Mouse (Mus musculus) adrenal gland, postnatal 10 days (tissue): Measurements from ENCODE around the gene Supt6. TPM values are rescaled to one million over a fixed set of nuclear protein-coding genes. Genes with fewer than 3 reads are reported as not detected.
A peak's percentile ranks its signal among the peaks of the same experiment; 100 is the strongest.

Source experiments
- DNase-seq: peaks from one replicate; pipeline ENCODE4 v3.0.0; 2021; ENCODE audit warnings: mixed read lengths
- microRNA-seq: library from miRNA; unstranded; fragments of <30 nt; microRNA quantifications from one replicate; pipeline ENCODE4 v1.2.0, GENCODE M21; 2021
- total RNA-seq, 2 experiments: library from RNA; stranded (reverse); gene quantifications; 2 replicates each; pipeline ENCODE4 v1.2.3; 2021

The Supt6 gene
- total RNA-seq, 2 experiments from 2014 or later = 46.9 to 50.9 TPM

DNA sequence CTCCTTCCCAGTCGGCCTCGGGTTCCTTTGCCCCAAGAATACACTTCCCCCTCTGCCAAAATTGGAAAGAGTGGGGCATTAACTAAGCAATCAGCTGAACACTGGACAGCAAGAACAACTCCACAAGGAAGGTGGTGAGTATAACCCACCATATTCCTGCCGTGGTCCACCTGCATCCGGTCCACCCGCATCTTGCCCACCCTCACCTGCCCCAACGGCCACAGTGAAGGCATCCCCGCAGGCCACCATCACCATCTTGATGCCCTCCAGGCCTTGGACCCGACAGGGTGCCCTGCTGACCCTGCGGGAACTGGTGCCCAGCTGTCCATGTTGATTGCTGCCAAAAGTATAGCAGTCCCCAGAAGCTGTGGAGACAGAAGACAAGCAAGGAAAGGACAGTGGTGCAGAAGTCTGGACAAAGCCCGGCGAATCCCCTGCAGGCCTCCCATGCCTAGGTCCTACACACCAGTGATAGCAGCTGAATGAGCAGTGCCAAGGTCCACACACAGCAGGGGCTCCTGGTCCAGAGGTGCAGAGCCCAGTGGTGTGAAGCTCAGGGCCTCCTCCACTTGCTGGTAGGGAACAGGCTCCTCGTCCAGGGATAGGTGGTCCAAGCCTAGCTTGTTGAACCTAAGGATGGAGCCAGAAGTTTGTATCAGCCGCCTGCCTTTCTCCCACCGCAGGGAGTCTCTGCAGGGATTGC is 78.4 kb downstream of the Supt6 start:
- no peak for DNase-seq

DNA sequence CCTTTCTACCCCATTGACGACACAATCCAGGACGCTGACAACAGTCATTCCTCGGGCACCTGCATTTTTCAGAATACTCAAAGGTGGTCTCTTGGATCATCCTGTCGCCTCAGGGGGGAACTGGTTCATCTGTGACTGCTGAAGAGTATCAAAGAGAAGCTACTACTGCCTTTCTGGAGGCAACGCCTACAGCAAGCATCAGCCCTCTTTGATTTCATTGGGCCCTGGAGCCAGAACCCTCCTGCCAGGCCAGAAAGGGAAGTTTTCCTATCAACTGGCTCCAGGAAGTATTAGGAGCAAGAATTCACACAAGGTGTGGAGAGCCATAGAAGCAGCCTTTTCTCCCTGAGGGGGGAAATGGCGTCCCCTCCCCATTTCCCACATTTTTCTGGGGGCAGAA is 79.1 kb downstream of the Supt6 start:
- DNase-seq = no peak

DNA sequence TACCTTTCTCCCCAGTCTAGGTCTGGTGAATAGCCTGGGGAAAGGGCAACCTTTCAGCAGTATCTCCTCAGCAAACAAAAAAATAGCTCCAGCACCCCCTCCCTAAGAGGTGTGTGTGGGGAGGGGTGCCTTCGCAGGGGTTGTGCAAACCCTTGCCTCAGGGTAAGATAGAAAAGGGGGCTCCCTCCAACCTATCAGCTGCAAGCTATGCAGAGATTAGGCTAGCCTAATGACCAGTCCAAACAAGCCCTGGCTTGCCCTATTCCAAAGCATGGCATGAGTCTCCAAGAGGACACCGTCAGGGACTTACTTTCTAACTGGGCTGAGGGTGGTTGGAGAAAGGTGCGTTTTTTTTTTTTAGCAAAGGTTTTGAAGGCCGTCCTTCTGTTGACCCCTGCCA is 79.6 kb downstream of the Supt6 start:
- DNase-seq = no peak

DNA sequence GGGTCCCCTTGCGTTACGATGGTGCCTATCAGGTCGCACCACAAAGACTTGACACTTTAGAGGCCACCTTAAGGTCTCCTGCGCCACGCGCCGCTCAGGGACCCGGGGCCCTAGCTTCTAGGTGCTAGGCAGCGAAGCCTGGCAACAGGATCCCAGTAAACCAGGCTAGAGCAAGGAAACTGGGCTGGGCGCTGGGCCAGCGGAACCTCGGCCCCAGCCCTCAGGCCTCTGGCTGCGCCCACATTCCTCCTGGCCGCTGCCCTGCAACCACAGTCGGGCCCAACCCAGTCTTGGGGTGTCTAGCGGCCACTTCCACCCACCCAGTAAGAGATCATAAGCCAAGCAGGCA is 80.1 kb downstream of the Supt6 start:
- DNase-seq = peak; percentile 81

DNA sequence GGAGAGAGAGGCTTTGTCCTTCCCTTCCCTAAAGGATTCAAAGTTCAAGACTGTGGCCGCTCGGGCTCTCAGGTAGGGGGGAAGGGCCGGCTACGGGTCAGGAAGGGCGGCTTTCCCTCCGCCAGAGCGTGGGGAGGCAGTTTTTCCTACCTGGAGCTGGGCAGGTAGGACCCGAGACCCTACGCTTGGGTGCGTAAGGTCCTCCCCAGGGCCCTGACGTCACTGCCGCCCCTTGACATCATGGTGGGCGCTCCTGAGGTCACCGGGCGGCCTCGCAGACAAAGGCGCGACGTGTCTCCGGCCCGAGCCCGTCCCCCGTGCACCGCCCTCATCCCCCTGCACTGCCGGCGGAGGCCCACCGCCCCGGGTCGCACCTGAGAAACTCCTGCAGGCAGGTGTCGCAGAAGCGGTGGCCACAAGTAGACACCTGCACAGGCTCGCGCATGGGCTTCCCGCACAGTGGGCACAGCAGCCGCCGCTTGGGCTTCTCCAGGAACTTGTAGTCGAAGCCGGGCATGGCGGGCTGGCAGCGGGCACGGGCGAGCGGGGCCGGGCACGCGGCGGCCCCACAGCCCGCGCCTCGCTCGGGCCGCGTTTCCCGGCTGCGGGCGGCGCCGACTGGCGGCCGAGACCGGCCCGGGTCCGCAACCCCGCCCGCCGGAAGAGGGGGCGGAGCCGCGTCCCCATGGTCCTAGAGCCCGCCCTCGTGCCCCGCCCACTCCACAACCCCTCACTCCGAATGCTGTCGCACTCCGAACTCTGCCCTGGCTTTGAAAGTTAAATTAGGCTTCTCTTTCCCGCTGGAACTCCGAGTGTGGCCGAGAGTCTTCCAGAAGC is 80.6 kb downstream of the Supt6 start, which contains the start of gene Traf4:
Gene Traf4, minus strand, starts transcription at position 666 of the 837 bp plus-strand sequence.
- peak; percentile 93 for DNase-seq

DNA sequence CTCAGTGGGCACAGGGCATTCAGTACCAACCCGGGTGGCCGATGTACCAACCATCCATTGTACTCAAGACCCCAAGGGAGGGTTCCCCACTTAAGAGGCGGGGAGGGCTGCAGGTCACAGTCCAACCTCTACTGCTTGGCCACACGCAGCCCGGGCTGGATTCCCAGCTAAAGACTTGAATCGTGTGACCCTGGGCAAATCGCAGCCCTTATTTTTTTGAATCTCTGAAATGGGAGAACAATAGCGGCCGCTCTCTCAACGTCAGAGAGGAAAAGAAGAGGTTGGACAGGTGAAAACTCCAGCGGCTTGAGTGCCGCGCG is 81.2 kb downstream of the Supt6 start:
- no peak for DNase-seq

DNA sequence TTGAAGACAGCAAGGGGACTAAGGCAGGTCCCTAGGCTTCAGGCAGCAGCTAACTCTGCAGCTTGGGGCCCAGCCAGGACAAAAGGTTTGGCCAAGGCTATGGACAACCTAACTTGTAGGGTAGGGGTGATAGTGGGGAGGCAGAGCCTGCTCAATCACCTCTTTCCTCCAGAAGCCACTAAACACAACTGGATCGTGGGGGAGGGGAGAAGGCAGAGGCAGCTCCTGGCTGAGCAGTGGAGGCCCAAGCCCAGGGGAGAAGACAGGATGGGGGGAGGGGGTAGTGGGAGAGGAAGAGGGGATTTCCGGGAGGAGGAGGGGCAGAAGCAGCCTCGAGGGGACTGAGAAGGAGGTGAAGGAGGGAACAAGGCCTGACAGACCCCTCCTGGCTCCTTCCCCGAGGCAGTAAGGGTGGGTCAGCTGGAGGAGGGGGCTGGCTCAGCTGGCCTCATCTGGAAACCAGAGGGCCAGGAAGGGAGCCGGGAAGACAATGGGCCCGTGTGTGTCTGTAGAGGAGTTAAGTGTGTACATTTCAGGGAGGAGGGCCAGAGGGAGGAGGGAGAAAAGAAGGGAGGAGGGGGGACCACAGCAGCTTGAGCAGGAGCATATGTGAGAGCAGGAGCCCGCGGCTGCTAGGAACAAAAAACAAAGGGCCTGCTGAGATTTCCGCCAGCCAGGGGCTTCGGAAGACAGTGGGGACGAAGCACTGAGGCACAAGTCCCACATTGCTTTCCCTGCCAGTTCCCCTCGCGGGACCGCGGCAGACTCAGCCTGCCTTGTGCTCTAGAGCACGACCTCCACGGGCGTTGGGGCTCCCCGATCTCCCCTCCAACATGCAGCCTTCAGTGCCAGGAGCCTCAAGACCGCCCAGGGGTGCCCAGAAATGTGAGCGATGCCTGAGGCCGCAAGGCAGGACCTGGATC is 81.8 kb downstream of the Supt6 start:
- DNase-seq = peak; percentile 88

DNA sequence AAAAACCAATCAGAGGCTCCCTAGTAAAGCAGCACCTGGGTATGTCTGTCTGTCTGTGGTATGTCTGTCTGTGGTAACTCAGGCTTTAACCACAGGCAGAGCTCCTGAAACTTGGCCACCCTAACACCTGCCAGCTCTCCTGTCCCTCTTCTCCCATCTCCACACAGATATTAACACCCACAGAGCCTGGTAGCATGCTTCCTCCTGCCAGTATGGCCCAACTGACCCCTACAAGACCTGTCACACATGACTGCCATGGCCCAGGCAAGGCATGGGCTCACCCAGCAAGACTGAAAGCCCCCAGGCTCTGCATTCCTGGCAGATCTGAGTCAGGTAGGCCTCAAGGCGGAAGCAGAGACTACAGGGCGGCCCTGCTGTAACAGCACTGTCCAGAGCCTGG is 82.7 kb downstream of the Supt6 start:
- DNase-seq = no peak

DNA sequence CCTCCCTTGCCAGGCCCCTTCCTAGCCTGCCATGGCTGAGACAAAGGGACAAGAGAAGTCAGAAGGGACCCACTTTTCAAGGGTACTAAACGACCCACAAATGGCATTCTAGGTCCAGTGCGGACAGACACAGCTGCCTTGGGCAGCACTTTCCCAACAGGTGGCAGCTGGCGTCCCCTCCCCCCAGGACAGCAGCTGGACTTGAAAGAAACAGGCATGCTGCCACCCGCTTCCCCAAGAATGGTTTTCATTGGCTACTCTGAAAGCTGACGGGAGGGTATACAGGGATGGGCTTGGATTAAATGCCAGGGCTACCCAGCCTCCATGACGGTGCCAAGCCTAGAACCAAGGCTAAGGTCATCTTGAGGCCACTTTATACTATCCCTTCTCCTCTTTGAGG is 83.3 kb downstream of the Supt6 start:
- peak; percentile 82 for DNase-seq

DNA sequence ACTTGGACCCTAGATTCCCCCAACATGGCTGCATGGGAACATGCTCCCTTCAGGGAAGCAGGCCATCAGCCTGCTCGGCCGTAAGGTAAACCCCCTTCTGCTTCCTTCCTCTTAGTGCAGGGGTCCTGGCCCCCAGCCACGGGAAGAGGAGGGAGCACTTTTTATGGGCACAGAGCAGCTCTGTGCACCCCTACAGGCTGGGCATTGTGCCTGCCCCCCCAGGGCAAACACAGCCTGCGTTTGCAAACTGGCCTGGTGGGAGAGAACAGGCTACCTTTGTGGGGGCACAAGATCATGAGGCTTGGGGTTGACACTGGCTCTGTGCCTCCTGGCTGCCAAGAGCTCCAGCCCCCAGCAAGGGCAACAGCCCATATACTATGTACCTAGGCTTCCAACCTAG is 83.8 kb downstream of the Supt6 start:
- DNase-seq = no peak

DNA sequence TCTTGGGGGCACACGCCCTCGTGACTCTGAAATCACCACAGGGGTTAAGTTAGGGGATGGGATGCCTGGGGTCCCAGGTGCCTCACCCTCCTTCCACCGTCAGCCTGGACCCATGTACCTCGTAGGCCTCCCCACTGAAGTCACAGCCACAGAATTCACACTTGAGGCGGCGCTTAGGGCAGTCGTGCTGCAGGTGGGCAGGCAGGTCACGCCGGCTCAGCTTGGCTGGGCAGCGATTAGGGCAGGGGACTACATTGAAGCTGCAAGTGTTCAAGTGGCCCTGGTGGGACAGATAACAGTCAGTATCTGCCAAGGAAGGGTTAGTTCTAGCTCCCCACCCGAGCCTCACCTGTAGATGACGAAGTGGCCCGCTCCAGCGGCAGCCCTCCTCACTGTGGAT is 84.6 kb downstream of the Supt6 start:
- no peak for DNase-seq

DNA sequence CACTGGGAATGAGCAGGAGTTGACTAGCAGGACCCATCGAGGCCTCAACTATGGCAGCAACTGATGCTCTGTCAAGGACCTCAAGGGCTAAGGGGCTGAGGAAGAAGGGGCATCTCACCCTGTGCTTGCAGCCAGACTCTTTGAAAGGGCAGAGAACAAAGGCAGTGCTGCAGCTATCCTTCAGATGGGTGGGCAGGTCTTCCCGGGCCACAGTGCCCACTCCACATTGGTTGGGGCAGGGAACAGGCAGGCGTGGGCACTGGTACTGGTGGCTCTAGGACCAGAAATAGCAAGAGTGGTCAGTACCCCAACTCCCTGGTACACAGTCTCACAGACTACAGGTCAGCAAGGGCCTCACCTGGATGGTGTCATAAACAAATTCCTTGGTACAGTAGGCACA is 85.1 kb downstream of the Supt6 start:
- no peak for DNase-seq

DNA sequence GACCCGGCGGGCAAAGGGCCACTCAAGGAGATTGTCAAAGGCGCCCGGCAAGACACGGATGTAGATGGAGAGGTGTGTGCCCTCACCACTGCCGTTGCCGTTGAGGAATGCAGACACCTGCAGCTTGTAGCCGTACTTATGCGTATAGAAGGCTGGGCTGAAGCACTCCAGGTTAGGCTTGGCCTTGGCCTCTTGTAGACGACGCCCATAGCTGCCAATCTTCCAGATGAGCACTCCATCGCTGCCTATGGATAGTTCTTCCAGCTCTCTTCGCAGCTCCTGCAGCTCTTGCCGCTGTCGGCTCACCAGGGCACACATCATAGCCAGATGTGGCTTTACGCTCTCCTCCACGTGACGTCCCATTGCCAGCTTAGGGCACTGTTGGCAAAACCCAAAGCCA is 85.6 kb downstream of the Supt6 start:
- DNase-seq = no peak

DNA sequence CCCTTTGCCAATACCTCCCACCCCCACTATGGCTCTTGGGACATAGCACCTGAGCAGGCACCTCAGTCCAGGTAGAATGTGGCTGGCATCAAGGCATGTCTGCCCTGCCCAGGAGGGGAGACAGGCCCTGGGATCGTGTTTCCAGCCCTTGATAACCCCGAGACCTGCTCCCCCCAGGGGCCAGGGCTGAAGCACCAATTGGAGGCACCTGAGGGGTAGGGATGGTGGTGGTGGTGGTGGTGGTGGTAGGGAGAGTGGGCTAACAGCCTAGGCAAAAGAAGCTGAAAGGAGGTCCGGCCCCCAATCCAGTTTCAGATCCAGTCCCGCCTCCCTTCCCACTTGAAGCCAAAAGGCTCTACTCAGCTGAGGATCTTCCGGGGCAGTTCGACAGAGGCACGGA is 86.2 kb downstream of the Supt6 start:
- no peak for DNase-seq

DNA sequence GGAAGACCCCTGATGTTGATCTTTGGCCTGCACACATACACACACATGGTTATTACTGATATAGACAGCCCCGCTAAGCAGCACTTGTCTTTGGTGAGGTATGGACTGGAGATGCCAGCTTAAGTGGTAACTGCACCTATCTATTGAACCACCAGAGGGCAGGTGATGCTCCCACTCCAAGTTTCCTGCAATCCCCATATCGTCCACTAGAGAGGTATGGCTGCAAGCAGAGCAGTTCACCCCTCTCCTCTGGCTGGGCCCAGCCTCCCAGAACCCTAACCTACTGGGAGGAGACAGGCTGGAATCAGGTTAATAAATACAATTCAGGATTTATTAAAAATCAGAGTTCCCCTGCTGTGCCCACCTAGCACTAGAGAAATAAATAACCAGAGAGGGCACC is 86.7 kb downstream of the Supt6 start:
- DNase-seq = peak; percentile 85

Small RNAs within 50 kb of the gene (microRNA-seq; reads per million reads assigned to microRNA genes)
- not detected for gene Mir7653

Other genes starting within 250 kb of the Supt6 start
- 10 to 100 TPM in 1 of 2 experiments, 1 to 10 TPM in 1; 8.6 to 10.4 TPM for gene Dhrs13, start 213.7 kb downstream of the Supt6 start, total RNA-seq
- 10 to 100 TPM; 79.1 to 95.9 TPM for gene Flot2, start 208.1 kb downstream of the Supt6 start, total RNA-seq
- gene Eral1, start 165.6 kb downstream of the Supt6 start, total RNA-seq = 10 to 100 TPM; 30.4 to 35.0 TPM
- 10 to 100 TPM; 14.7 to 15.3 TPM for gene Fam222b, start 151.3 kb downstream of the Supt6 start, total RNA-seq
- gene Traf4, start 80.4 kb downstream of the Supt6 start, total RNA-seq = 10 to 100 TPM; 52.2 to 53.0 TPM
- 10 to 100 TPM in 1 of 2 experiments, 1 to 10 TPM in 1; 8.6 to 10.9 TPM for gene Nek8, start 69.3 kb downstream of the Supt6 start, total RNA-seq
- 10 to 100 TPM; 34.4 to 45.6 TPM for gene Tlcd1, start 69.3 kb downstream of the Supt6 start, total RNA-seq
- 1,000 to 10,000 TPM; 1,780 to 1,853 TPM for gene Rpl23a, start 62.4 kb downstream of the Supt6 start, total RNA-seq
- 100 to 1,000 TPM in 1 of 2 experiments, 10 to 100 TPM in 1; 93.0 to 100 TPM for gene Rab34, start 57.6 kb downstream of the Supt6 start, total RNA-seq
- 10 to 100 TPM; 14.8 to 18.1 TPM for gene Proca1, start 52.6 kb downstream of the Supt6 start, total RNA-seq
- 10 to 100 TPM; 67.9 to 68.2 TPM for gene Sdf2, start 241 bp downstream of the Supt6 start, total RNA-seq
- 100 to 1,000 TPM; 138 to 184 TPM for gene 2610507B11Rik, start 15.8 kb upstream of the Supt6 start, total RNA-seq
- 1 to 10 TPM in 1 of 2 experiments, under 1 TPM in 1; 0.57 to 2.2 TPM for gene BC030499, start 44.9 kb upstream of the Supt6 start, total RNA-seq
- 10 to 100 TPM; 11.2 to 16.1 TPM for gene Spag5, start 55.5 kb upstream of the Supt6 start, total RNA-seq
- gene Aldoc, start 77.0 kb upstream of the Supt6 start, total RNA-seq = 1 to 10 TPM; 8.3 to 8.6 TPM
- gene Pigs, start 82.4 kb upstream of the Supt6 start, total RNA-seq = 10 to 100 TPM; 40.1 to 40.3 TPM
- 10 to 100 TPM; 36.1 to 42.5 TPM for gene Unc119, start 97.5 kb upstream of the Supt6 start, total RNA-seq
- under 1 TPM in 1 of 2 experiments, not detected in 1; 0.09 TPM for gene Foxn1, start 140.6 kb upstream of the Supt6 start, total RNA-seq
- gene Slc13a2, start 176.2 kb upstream of the Supt6 start, total RNA-seq = not detected
- 10 to 100 TPM; 13.2 to 14.8 TPM for gene Slc46a1, start 219.7 kb upstream of the Supt6 start, total RNA-seq